Mouse (Mus musculus) CD8-positive naive resting alpha-beta T cell, adult 2 months (primary cell): ENCODE data around the gene Psma3.
"Not testable (repeated sequence)": the region's sequence is repeated elsewhere in the genome, so short reads cannot be mapped to it uniquely, and the experiment has no call there.

Source experiments
- DNase-seq, 2 experiments: peaks; one replicate each; pipeline ENCODE4 v3.0.0; 2022; ENCODE audit warnings: low read depth in 2 of 2, low spot score in 2 of 2

Gene Psma3

DNA sequence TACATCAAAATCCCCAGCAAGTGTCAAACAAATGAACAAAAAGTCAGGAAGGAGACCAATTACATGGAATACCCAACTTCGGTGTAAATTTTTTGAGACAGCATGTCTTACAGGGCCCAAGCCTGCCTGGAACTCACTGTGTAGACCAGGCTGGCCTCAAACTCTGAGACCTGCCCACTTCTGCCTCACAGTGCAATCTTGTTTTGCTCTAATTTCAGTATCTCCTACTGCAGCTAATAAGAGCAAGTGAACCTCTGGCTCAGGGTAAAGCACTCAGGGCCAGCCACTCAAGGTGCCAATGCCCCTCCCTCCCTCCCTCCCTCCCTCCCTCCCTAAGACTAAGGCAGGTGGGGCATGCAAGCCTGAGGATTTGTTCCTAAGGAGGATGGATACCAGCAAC, 25.9 kb downstream of the Psma3 start:
- no peak for DNase-seq

DNA sequence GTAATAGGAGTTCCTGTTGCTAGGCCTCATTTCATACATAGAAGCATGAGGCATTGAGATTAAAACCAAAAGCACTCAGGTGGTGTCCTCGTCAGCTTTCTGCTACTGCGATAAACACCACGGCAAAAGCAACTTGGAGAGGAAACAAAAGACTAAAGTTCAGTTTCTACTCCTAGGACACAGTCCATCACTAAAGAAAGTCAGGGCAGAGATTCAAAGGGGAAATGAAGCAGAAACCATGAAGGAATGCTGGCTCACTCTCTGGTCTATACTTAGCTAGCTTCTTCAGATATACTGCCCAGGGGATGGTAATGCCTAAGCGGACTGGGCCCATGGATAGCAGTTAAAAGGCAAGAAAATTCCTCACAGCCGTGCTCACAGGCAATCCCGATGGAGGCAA, 27.0 kb downstream of the Psma3 start:
- DNase-seq: no peak

DNA sequence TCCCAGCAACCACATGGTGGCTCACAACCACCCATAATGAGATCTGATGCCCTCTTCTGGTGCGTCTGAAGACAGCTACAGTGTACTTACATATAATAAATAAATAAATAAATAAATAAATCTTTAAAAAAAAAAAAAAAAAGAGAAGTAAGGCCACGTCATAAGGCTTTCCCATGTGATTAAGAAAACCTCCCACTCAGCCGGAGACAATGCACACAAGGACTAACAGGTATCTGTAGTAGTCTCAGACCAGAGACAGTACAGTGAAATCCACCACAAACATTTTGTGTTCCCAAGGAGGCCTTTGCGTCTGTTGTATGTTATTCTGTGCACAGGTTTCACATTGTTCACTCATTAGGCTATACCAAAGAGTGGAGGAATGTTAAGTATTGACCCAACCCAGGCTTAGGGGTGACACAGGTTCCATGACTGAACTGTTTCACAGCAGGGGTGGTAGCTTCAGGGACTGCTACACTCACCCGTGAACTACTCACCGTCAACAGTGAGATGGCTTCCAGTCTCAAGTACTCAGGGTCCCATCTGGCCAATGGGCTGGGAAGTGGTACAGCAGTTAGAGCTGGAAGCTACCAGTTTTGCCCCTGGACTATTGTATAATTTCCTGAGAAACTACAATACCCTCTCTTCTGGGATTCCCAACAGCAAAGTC, 29.5 kb downstream of the Psma3 start:
- DNase-seq: no peak

DNA sequence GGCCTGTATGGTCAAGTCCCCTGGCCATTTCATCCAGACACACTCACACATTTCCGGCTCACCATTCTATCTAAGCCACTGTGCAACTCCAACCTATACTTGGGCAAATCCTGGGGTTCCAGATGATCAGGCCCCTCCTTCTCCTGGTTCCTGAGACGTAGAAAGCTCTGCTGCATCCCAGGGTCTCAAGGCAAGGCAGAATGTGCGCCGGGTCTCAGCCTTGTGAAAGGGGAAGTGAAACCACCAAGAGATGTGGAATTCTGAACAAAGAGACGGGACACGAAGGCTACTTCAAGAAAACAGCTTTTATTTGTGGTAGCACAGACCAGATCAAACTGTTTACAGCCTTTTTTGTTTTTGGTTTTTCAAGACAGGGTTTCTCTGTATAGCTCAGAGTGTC, 31.7 kb downstream of the Psma3 start:
- no peak for DNase-seq

DNA sequence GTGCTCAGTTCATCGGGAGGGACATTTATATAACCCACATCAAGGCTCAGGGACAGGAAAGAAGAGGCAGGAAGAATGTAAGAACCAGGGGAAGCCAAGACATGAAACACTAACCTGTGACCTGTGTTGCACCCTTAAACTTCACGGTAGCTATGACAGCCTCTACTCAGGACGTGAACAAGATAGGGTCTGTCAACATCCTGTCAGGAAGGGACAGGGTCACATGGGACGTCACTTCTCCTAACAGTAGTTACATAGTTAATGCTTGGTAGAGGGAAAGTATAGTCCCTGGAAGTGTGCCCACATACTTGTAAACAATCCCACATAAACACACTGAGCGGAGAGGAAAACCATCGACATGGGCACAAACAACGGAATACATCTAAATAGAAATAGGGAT, 32.5 kb downstream of the Psma3 start:
- DNase-seq: peak; percentile 22 to 44

DNA sequence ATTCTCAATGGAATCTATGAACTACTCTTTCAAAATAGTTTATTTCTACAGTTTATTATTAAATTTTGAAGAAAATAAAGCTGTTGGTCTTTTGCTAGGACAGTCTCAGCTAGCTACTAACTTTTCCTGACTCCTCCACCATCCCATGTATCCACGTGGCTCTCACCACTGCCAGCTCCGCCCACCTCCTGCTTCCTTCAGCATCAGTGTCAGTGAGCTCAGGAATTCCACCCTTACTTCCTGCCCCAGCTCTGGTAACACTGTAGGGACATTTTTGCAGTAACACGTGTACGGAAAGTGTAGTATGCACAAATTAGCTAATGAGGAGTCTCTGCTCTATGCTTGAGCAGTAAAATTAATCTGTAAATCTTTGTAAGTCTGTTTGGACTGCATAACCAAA, 35.3 kb downstream of the Psma3 start:
- no peak for DNase-seq

DNA sequence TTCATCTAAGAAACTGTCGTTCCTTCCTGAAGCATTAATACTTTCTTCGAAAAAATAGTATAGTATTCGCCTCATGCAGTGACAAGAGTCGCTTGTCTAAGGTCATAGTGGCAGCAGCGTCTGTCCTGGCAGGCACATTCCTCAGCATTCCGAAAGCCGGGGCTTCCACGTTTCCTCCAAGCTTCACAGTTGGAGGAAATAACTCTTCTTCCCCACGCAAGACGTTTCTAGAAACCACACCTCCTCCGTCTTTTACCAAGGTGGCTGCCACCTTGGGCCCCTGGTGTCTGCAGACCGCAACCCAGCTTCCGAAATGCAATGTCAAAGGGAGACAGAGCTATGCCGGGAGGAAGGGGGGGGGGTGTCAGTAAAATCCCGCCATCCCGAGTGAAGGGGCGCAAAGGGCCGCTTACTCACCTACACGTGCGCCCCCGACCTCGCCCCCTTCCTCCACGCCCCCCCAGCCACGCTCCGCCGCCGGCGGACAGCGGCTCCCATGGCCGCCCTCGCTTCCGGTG, 40.5 kb downstream of the Psma3 start:
- DNase-seq: peak in 1 of 2 experiments; percentile 34

DNA sequence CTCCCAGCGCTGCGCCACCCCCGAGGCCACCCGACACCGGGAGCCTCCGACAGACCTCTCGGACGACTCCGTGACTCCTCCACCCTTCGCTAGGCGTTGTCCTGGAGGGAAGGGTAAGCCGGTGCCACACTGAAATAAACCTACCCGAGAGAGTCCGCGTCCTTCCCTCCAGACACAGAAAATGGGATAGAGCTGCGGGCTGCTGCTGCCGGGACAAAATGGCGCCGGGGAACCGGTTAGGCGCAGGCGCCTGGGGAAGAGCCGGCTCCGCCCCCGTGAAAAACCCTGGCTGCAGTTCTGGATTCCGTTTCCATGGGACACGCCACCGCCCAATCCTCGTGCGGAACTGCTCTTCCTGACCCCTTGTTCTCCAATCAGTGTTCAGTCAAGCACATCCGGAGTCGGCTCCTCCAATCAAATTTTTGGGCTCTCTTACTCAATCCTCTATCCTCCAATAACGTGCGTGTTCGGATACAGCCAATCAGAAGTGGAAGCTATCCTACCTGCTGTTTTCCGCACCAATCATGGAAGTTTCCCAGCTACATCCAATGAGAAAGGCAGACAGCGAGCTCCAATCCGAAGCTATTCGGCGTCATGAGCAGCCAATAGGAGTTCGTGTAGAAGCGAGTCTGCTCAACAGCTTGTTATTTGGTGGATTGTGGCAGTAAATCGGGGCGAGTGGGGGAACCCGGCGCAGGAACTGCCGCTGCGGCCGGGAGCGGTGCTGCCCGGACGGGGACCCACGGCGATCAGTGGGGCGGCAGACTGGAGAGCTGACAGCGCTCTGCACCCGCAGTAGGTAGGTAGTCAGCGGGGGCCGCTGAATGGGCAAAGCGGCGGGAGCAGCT, 41.2 kb downstream of the Psma3 start, which contains the start of gene Arid4a:
Arid4a (plus strand) TSS at position 628 of the 848 bp plus-strand sequence.
- DNase-seq: peak; percentile 95 to 97

DNA sequence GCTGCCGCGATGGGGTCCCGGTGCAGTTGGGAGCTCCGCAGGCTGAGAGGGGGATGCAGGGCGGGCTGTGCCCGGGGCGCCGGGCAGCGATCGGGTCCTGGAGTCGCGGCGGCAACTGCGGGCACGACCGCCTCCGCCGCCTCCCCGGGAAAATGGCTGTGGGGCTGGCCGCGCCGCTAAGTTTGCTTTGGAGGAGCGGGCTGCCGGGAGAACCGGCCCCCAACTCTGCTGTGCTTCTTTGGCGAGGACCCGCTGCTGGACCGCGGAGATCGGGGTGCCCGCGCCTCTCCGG, 41.7 kb downstream of the Psma3 start:
- no peak for DNase-seq

DNA sequence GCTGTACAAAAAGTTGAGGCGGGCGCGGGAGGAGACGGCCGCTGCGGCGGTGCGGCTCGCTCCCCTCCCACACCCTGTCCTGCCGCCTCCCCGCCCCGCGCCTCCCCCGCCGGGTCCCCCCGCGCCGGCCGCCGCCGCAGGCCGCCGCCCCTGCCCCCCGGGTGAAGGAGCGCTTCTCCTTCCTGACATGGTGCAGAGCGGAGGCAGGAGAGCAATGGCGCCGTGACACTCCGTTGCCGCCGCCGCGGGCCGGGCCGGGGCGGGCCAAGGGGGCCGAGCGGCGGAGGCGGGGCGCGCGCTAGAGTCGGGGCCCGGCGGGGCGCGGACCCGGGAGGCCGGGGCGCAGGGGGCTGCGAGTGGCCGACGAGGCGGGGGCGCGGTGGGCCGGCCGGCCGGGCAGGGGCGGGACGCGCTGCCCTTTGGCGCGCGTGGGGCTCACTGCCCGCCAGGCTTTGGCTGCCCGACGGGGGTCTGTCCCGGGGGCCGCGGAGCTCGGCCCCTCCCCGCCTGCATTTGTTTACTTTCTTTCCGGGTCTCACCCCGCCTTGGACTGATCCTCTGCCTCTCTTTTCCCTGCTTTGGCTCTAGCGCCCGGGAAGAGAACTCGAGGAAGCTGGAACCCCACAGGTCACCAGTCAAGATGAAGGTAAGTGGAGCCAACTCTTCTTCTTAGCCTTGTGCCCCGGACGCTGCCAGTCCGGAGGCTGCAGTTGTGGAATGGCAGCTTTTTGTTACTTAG, 42.3 kb downstream of the Psma3 start:
- peak; percentile 15 to 29 for DNase-seq

DNA sequence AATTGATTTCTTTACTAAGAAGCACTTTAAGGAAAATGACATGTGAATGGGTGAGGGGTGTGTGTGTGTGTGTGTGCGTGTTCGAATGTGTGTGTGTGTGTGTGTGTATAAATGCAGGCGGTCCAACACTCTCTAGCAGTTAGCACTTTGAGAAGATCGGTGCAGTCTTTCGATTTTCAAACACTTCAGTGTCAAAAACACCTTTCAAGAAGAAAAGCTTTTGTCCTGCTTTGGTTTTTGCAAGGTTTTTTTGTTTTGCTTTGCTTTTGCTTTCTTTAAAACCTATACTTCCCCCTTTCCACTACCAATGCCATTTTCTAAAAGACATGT, 42.8 kb downstream of the Psma3 start:
- DNase-seq: no peak

DNA sequence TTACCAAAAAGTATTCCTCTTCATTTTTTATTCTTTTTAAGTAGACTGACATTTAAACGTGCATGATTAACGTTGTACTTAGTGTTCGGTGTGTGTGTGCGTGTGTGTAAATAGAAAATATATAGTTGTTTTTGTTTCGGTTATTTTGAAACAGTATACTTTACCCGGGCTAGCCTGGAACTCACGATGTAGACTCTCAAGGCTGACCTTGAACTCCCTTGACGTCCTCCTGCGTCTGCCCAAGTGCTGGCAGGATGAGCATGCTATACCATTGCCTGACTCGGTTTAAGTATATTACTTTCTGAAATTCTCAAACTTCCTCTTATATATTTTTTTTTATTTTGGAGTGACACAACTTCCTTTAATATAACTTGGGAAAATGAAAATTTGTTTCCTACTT, 43.4 kb downstream of the Psma3 start:
- no peak for DNase-seq

DNA sequence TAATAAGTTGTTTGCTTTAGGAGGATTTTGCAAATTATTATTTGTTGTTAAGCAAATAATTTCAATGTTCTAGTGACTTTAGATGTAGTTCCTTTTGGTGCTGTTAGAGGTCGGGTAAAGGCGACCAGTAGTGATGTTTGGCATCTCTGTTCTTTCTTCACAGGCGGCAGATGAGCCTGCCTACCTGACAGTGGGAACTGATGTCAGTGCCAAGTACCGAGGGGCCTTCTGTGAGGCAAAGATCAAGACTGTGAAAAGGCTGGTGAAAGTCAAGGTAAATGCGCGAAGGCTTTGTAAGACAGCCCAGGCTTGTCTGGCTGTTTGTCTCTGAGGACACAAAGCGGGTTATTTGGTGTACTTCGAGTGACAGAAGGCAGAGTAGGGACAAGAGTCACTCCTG, 44.8 kb downstream of the Psma3 start:
- DNase-seq: no peak

DNA sequence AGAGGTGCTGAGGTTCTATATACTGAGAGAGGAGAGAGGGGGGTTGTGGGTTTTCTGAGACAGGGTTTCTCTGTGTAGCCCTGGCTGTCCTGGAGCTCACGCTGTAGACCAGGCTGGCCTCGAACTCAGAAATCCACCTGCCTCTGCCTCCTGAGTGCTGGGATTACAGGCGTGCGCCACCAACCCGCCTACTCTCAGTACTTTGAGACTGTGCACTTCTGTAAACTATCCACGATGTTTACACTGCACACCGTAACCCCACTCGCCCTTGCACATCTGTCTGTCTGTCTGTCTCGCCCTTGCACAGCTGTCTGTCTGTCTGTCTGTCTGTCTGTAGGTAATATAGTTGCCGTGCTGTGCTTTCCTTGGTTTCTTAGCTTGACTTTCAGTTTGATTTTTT, 50.0 kb downstream of the Psma3 start:
- no peak for DNase-seq

DNA sequence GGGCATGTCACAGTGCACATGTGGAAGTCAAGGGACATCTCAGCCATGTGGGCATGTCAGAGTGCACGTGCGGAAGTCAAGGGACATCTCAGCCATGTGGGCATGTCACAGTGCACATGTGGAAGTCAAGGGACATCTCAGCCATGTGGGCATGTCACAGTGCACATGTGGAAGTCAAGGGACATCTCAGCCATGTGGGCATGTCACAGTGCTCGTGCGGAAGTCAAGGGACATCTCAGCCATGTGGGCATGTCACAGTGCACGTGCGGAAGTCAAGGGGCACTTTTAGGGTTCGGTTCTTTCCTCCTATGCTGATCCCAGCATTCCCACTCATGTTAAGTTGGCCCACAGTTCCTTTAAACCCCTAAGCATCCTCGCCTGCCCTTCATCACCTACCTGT, 53.8 kb downstream of the Psma3 start:
- DNase-seq: not testable (repeated sequence)

DNA sequence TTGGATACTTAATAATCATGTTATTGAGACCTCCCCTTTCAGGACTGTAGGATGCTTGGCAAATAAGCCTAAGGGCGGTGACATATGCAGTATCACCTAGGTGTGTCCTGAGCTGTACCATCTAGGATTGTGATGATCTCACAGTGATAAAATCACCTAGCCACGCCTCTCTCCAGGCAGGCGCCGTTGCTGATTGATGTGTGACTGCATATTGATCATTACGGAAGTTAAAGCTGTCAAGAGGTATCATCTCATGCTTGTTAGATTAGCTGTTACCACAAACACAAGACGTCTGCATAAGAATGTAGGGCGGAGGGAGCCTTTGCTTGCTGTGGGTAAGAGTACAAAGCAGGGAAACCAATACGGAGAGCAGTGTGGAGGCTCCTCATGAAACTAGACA, 55.8 kb downstream of the Psma3 start:
- no peak for DNase-seq

DNA sequence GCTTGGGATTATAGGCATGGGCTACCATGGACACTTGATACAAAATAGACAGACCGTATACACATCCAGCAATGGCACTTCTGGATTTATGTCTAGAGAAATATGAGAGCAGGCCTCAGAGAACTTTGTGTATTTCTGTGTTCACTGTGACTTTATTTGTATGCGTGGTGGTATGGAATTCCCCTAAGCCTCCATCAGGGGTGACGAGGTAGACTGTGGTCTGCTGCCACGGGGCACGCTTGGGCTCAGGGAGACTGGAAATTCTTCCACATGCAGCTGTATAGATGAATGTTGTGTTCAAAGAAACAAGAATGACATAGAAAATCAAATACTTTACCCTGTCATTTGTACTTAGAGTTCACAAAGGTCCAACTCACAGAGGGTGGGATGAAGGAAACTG, 56.3 kb downstream of the Psma3 start:
- DNase-seq: no peak

DNA sequence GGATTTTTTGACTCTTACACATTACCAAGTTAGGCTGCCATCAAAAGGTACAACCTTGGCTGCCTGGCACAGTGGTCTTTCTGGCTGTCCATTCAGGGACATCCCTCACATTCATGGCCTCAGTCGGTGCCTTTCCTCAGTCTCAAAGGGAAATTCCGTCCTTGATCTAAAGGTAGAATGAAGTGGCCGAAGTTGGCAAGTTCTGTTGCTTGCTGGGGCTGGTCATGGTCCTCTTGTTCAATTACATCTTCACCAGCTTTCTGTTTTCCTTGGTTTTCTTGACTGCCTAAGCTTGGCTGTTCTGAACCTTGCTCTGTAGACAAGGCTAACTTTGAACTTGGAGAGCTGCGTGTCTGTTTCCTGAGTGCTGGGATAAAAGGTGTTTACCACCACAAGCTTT, 61.4 kb downstream of the Psma3 start:
- no peak for DNase-seq

DNA sequence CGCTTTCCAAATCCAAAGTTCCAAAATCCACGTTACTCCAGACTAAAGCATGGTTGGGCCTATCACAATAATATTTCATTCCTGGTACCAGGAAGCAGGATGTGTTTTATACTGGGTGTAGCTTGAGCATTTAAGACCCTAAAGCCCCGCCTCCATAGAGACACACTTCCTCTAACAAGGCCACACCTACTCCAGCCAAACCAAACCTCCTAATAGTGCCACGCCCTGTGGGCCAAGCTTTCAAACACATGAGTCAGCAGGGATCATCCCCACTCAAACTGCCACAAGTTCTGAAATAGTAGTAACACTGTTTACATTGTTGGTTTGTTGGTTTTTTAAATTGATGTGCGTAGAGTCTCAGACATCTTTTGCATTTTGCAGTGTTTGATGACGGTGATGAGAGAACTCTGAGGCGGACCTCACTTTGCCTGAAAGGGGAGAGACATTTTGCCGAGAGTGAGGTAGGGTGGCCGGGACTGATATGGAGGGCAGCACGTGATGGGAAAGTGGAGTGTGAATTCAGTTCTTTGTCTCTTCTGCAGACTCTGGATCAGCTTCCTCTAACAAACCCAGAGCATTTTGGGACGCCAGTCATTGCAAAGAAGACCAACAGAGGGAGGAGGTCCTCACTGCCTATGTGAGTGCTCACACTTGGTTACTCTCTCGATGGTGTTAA, 62.4 kb downstream of the Psma3 start:
- peak in 1 of 2 experiments; percentile 4 for DNase-seq

DNA sequence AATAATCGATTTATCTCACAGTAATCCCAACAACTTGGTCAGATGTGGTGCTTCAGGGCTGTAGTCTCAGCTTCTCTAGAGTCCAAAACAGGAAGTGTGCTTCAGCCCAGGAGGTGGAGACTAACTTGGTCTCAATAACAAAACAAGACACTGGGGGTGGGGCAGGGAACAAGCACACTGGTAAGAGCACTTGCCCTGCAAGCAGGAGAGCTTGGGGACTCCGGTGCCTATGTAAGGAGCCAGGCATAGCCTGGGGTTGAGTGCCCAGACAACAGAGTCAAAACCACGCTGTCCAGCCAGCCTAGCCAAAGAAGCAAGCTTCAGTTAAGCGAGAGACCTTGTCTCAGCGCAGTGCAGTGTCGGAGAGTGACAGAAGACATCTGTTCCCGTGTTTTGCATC, 66.0 kb downstream of the Psma3 start:
- peak; percentile 38 to 61 for DNase-seq

DNA sequence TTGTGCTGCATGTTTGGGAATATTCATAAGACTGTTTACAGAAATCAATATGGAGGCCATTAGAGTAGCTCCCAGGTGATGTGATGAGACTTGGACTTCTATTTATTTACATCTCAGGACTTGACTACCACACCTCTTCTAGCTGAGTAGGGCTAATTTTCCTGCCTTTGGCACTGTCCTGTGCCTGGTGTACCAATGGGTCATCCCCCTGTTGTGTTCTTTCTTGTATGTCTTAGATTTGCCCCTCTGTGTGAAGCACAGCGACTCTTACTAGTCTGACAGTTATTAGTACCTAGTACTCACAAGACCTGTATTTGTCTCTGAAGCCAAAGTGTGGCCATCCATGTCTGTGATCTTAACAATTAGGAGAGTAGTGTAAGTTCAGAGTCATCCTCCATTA, 68.0 kb downstream of the Psma3 start:
- no peak for DNase-seq

DNA sequence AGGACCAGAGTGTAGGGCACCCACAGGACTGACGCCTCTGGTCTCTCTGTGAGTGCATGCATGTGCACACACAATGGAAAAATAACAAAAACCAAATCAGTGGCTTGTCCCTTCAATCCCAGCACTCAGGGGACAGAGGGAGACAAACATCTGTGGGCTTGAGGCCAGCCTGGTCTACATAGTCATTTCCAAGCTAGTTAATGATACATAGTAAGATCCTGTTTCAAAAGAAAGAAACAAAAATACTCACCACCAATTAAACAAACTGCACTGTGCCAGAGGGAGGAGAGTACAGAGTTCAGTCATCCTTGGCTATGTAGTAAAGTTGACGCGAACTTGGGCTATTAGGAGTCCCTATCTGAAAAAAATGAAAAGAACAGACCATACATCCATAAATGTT, 69.2 kb downstream of the Psma3 start:
- no peak for DNase-seq
